Mouse (Mus musculus) MEL (cell line): ENCODE measurements at regions not wholly inside any gene's neighbourhood (a gene's known extent, or its start where the extent isn't known, plus 50 kb on each side); places are given as distances from the start of the nearest gene placed in this dataset.

Source experiments
- DNase-seq: peaks from one replicate; pipeline ENCODE4 v3.0.0; 2011; ENCODE audit warnings: low read depth, low spot score
- H3K27ac ChIP-seq: 2 replicates; pipeline ENCODE4 v1.5.1; 2012; ENCODE audit warnings: low read depth, mild to moderate bottlenecking, control low read depth, low read length, moderate library complexity; ENCODE audit not compliant: control insufficient read depth
- H3K27me3 ChIP-seq, 2 experiments: fragments of 150-350 bp in 1 of 2; sonication (generic) in 1 of 2; 2 replicates each; pipeline ENCODE4 v1.6.1; 2012; ENCODE audit warnings: low read length in 2 of 2, mild to moderate bottlenecking in 2 of 2, improper control_type of control experiment in 1 of 2, moderate library complexity in 1 of 2; ENCODE audit not compliant: insufficient read depth in 2 of 2, control insufficient read depth in 1 of 2
- H3K36me3 ChIP-seq, 2 experiments: 2 replicates each; pipeline ENCODE4 v1.6.1; 2012 to 2014; ENCODE audit warnings: low read length in 2 of 2, improper control_type of control experiment in 1 of 2, inconsistent platforms in 1 of 2, mild to moderate bottlenecking in 1 of 2; ENCODE audit not compliant: insufficient read depth in 2 of 2, control insufficient read depth in 1 of 2
- H3K4me1 ChIP-seq, 2 experiments: fragments of 150-350 bp in 1 of 2; sonication (generic) in 1 of 2; 2 replicates each; pipeline ENCODE4 v1.6.1; 2012; ENCODE audit warnings: low read length in 2 of 2, improper control_type of control experiment in 1 of 2, mild to moderate bottlenecking in 1 of 2; ENCODE audit not compliant: insufficient read depth in 2 of 2, control insufficient read depth in 1 of 2
- H3K4me3 ChIP-seq, 2 experiments: fragments of 150-350 bp in 1 of 2; sonication (generic) in 1 of 2; 2 replicates each; pipeline ENCODE4 v1.5.1; 2012; ENCODE audit warnings: low read depth in 2 of 2, low read length in 2 of 2, mild to moderate bottlenecking in 2 of 2, moderate library complexity in 2 of 2, control low read depth in 1 of 2, improper control_type of control experiment in 1 of 2; ENCODE audit not compliant: control insufficient read depth in 1 of 2, insufficient read depth in 1 of 2
- H3K79me2 ChIP-seq: 2 replicates; pipeline ENCODE4 v1.6.1; 2012; ENCODE audit warnings: mild to moderate bottlenecking, low read length, moderate library complexity; ENCODE audit not compliant: control insufficient read depth, poor library complexity, insufficient read depth
- H3K9ac ChIP-seq: 2 replicates; pipeline ENCODE4 v1.6.1; 2012; ENCODE audit warnings: low read depth, mild to moderate bottlenecking, control low read depth, low read length, moderate library complexity; ENCODE audit not compliant: control insufficient read depth, poor library complexity, severe bottlenecking
- H3K9me3 ChIP-seq: fragments of 150-350 bp; sonication (generic); replicated peaks from 2 replicates; pipeline ENCODE4 v1.6.1; 2012; ENCODE audit warnings: mild to moderate bottlenecking, low read length, improper control_type of control experiment, moderate library complexity; ENCODE audit not compliant: insufficient read depth
- BHLHE40 ChIP-seq: IDR thresholded peaks from 2 replicates; pipeline ENCODE4 v1.6.1; 2012; ENCODE audit warnings: low read depth, mild to moderate bottlenecking, inconsistent platforms, low read length, improper control_type of control experiment, borderline replicate concordance
- CHD1 ChIP-seq: IDR thresholded peaks from 2 replicates; pipeline ENCODE4 v1.6.1; 2012; ENCODE audit warnings: low read depth, mild to moderate bottlenecking, inconsistent platforms, low read length, improper control_type of control experiment
- ETS1 ChIP-seq: IDR thresholded peaks from 2 replicates; pipeline ENCODE4 v1.6.1; 2012; ENCODE audit warnings: low read depth, mild to moderate bottlenecking, inconsistent platforms, low read length, improper control_type of control experiment, moderate library complexity
- GATA1 ChIP-seq: IDR thresholded peaks from 2 replicates; pipeline ENCODE4 v1.6.1; 2011; ENCODE audit warnings: low read depth, low read length, improper control_type of control experiment
- HCFC1 ChIP-seq: IDR thresholded peaks from 2 replicates; pipeline ENCODE4 v1.6.1; 2012; ENCODE audit warnings: low read depth, mild to moderate bottlenecking, inconsistent platforms, low read length, improper control_type of control experiment, moderate library complexity
- MAFK ChIP-seq: IDR thresholded peaks from 2 replicates; pipeline ENCODE4 v1.6.1; 2011; ENCODE audit warnings: low read depth, mild to moderate bottlenecking, low read length, improper control_type of control experiment, borderline replicate concordance
- MAX ChIP-seq: IDR thresholded peaks from 2 replicates; pipeline ENCODE4 v1.6.1; 2011; ENCODE audit warnings: low read length, improper control_type of control experiment
- MAZ ChIP-seq: IDR thresholded peaks from 2 replicates; pipeline ENCODE4 v1.6.1; 2012; ENCODE audit warnings: low read depth, mild to moderate bottlenecking, inconsistent platforms, low read length, improper control_type of control experiment
- MYC ChIP-seq: IDR thresholded peaks from 2 replicates; pipeline ENCODE4 v1.6.1; 2011; ENCODE audit warnings: low read depth, mild to moderate bottlenecking, low read length, improper control_type of control experiment, moderate library complexity
- NELFE ChIP-seq: IDR thresholded peaks from 2 replicates; pipeline ENCODE4 v1.6.1; 2011; ENCODE audit warnings: low read depth, low read length, improper control_type of control experiment
- POLR2AphosphoS2 ChIP-seq: IDR thresholded peaks from 2 replicates; pipeline ENCODE4 v1.6.1; 2011; ENCODE audit warnings: low read length, improper control_type of control experiment
- POLR2AphosphoS5 ChIP-seq: IDR thresholded peaks from 2 replicates; pipeline ENCODE4 v1.6.1; 2012; ENCODE audit warnings: low read depth, borderline replicate concordance, mild to moderate bottlenecking, inconsistent platforms, low read length, moderate library complexity, mixed read lengths
- UBTF ChIP-seq: IDR thresholded peaks from 2 replicates; pipeline ENCODE4 v1.6.1; 2012; ENCODE audit warnings: low read depth, mild to moderate bottlenecking, inconsistent platforms, low read length, improper control_type of control experiment, moderate library complexity, borderline replicate concordance; ENCODE audit not compliant: insufficient read depth
- ZC3H11A ChIP-seq: IDR thresholded peaks from 2 replicates; pipeline ENCODE4 v1.6.1; 2012; ENCODE audit warnings: low read depth, mild to moderate bottlenecking, inconsistent platforms, low read length, improper control_type of control experiment
- ZMIZ1 ChIP-seq: IDR thresholded peaks from 2 replicates; pipeline ENCODE4 v1.6.1; 2012; ENCODE audit warnings: low read depth, mild to moderate bottlenecking, inconsistent platforms, low read length, improper control_type of control experiment, moderate library complexity
- ZNF384 ChIP-seq: IDR thresholded peaks from 2 replicates; pipeline ENCODE4 v1.6.1; 2012; ENCODE audit warnings: low read depth, mild to moderate bottlenecking, inconsistent platforms, low read length, improper control_type of control experiment

DNA sequence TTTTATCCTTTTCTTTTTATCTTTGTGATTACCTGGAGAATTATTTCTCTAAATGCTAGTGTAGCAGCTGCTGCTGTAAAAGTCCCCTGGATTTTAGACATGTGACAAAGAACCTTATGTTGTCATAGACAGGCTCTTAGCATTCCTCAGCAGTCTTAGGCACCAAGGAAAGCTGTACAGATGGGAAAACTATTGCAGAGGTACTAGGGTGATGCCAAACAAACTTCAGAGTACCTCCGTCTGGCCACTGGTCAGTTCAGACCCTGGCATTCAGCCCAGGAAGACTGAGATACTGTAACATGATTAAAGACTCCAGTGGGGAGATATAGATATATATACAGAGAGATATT is 898.6 kb downstream of the Ttll7 start:
- H3K79me2 ChIP-seq = no peaks in the 10 kb centered on the region
- TF ChIP-seq NELFE = no peak
- TF ChIP-seq MYC = no peak
- no peak for TF ChIP-seq CHD1
- TF ChIP-seq MAFK = no peak
- no peak for TF ChIP-seq MAZ
- TF ChIP-seq BHLHE40 = no peak
- TF ChIP-seq ETS1 = no peak
- TF ChIP-seq HCFC1 = no peak
- TF ChIP-seq ZMIZ1 = no peak
- TF ChIP-seq ZNF384 = no peak
- no peak for TF ChIP-seq GATA1
- TF ChIP-seq ZC3H11A = no peak
- TF ChIP-seq POLR2AphosphoS5 = no peak
- no peak overlapping the region for H3K4me3 ChIP-seq
- DNase-seq = no peak
- H3K27ac ChIP-seq = no peak overlapping the region
- H3K9me3 ChIP-seq = no peaks in the 10 kb centered on the region
- no peaks in the 10 kb centered on the region for H3K36me3 ChIP-seq
- H3K4me1 ChIP-seq = no peaks in the 10 kb centered on the region
- no peak overlapping the region for H3K9ac ChIP-seq
- H3K27me3 ChIP-seq = no peaks in the 10 kb centered on the region

DNA sequence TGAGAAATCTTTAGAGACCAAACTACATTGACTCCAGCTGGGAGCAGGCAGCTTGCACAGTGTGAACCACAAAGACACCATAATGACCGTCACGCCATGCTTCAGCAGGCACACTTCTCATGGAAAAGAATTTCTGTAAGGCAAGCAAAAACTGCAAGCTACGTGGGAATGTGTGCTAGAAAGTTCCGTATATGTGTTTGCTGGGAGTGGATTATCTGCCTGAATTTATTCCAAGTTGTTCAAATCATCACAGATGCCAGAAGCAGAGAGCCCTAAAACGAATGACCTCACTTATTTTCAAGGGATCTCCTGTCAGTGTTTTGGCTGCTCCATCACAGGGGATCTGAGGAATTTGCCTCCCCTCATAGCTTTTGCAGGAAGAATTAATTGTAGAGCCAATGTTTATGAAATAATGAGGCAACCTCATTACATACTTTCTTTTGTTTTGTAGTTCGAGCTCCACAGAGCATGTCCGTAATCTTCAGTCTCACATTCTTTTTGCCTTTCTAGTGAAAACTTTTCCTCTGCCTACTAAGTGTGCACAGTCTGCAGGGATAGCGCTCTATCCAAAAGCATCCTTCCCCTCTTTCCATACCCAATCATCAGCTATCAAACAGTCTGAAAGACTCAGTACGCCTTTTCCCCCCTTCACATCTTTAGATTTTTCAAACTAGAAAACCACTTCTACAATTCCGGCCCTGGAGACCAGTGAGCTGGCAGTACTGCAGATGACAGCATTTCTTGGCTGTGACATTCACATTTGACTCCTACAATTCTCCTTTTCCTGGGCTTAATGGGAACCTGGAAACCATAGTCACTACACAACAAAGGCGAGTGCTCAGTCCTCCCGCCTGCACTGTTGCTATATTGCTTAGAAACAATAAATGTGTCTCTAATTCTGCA is 898.0 kb downstream of the Ttll7 start:
- TF ChIP-seq GATA1 = no peak
- no peak for TF ChIP-seq MAX
- no peak for TF ChIP-seq POLR2AphosphoS2
- TF ChIP-seq ETS1 = no peak
- TF ChIP-seq BHLHE40 = no peak
- TF ChIP-seq UBTF = no peak
- no peak for DNase-seq
- Histone ChIP-seq H3K9ac (no peak overlapping the region), H3K27ac (no peak overlapping the region), H3K27me3 (no peaks in the 10 kb centered on the region), H3K4me3 (no peak overlapping the region), H3K36me3 (no peaks in the 10 kb centered on the region), H3K4me1 (no peaks in the 10 kb centered on the region), H3K79me2 (no peaks in the 10 kb centered on the region), H3K9me3 (no peaks in the 10 kb centered on the region)
